Mouse (Mus musculus) forebrain, embryonic 15.5 days (tissue): ENCODE results near the gene Serpind1. TPM values are rescaled to one million over a fixed set of nuclear protein-coding genes. Genes with fewer than 3 reads are reported as not detected.

ENCODE experiments used
- ATAC-seq: fragments of 200-750 bp; cut with Nextera tagmentation; replicated peaks from 2 replicates; pipeline ENCODE4 v1.8.0; 2017; ENCODE audit warnings: mild to moderate bottlenecking, moderate TSS enrichment, moderate library complexity
- H3K27ac ChIP-seq: fragments of 300-500 bp; sonication (generic); replicated peaks from 2 replicates; pipeline ENCODE4 v1.5.1; 2015; ENCODE audit warnings: mild to moderate bottlenecking, inconsistent platforms
- H3K27me3 ChIP-seq: fragments of 300-500 bp; sonication (generic); 2 replicates; pipeline ENCODE4 v1.6.1; 2015; ENCODE audit warnings: inconsistent platforms
- H3K36me3 ChIP-seq: fragments of 300-500 bp; sonication (generic); 2 replicates; pipeline ENCODE4 v1.6.1; 2015; ENCODE audit warnings: mild to moderate bottlenecking, inconsistent platforms
- H3K4me1 ChIP-seq: fragments of 300-500 bp; sonication (generic); 2 replicates; pipeline ENCODE4 v1.6.1; 2015; ENCODE audit warnings: inconsistent platforms
- H3K4me2 ChIP-seq: fragments of 300-500 bp; sonication (generic); replicated peaks from 2 replicates; pipeline ENCODE4 v1.6.1; 2015; ENCODE audit warnings: mild to moderate bottlenecking, inconsistent platforms
- H3K4me3 ChIP-seq: fragments of 300-500 bp; sonication (generic); 2 replicates; pipeline ENCODE4 v1.5.1; 2015; ENCODE audit warnings: mild to moderate bottlenecking, inconsistent platforms
- H3K9ac ChIP-seq: fragments of 300-500 bp; sonication (generic); replicated peaks from 2 replicates; pipeline ENCODE4 v1.6.1; 2015; ENCODE audit warnings: mild to moderate bottlenecking, inconsistent platforms
- H3K9me3 ChIP-seq: fragments of 300-500 bp; sonication (generic); 2 replicates; pipeline ENCODE4 v1.6.1; 2016; ENCODE audit warnings: inconsistent platforms
- WGBS: fragments of 180-500 bp; shearing (Covaris S2); methylation state at CpG from one replicate; pipeline ENCODE4 v1.1.7; 2015; ENCODE audit warnings: mixed read lengths; 5-methylcytosine and 5-hydroxymethylcytosine counted together
- polyA plus RNA-seq: library from polyadenylated mRNA; unstranded; fragments of >200 nt; fragmentation: Nextera tagmentation; extraction: Ambion mirVana; gene quantifications from 2 replicates; pipeline ENCODE4 v1.2.1, GENCODE M21; 2015

Gene Serpind1
- polyA plus RNA-seq, 1 experiment from 2014 or later: 1.0 TPM

DNA sequence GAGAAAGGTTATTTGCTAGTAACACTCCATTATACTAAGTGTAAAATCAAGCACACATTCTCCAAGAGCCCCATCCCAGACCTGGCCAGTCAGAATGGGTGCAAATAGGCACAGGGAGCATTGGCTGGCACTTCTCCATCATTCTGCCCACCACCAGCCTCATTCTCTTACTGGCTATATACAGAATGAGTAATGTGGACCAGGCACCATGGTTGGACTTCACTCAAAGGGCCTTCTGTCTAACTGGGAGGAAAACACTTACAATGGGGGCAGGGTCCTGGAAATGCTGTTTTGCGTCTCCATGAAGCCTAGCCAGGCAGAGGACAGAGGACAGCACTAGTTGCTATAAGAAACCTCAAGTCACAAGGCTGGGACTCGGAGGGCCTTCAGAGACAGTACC, 5.1 kb upstream of the Serpind1 start:
- H3K9me3 ChIP-seq: no peaks in the 10 kb centered on the region
- H3K4me3 ChIP-seq: no peak overlapping the region
- no peaks in the 10 kb centered on the region for H3K4me1 ChIP-seq
- no peak overlapping the region for H3K4me2 ChIP-seq
- WGBS: 81% methylated on average over 2 of the region's 2 CpGs
- no peak for ATAC-seq
- no peak overlapping the region for H3K9ac ChIP-seq
- no peaks in the 10 kb centered on the region for H3K27me3 ChIP-seq
- peaks cover 43% of the 10 kb centered on the region for H3K36me3 ChIP-seq
- H3K27ac ChIP-seq: no peak overlapping the region

DNA sequence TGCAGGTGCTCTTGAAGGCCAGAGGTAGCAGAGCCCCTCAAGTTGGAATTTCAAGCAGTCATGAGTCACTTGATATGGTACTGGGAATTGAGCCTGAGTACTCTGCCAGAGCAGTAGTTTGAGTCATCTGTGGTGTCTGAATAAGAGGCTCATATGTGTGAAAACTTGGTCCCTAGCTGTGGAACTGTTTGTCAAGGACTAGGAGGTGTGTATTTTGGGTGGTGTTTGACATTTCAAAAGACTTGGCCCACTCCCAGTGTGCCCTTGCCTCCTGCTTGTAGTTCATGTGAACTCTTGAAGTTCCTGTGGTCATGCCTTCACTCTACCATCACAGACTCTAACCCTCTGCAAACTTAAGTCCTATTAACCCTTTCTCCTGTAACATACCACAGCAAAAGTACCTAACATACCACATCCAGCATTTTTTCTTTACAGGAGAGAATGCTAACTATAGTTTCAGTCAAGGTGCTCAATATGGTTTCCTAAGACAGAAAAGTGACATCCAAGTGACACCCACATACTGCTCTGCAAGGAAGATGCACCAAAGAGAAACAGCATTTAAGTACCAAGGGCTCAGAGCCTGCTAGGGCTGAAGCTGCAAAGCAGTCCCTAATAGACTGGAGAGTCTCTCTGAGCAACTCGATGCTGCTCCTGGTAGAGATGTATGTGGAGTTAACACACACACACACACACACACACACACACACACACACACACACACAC, 1.2 kb upstream of the Serpind1 start:
- WGBS: 100% methylated on average over 1 of the region's 1 CpGs
- H3K36me3 ChIP-seq: peaks cover 12% of the 10 kb centered on the region
- no peak overlapping the region for H3K4me3 ChIP-seq
- H3K4me1 ChIP-seq: no peaks in the 10 kb centered on the region
- H3K9me3 ChIP-seq: no peaks in the 10 kb centered on the region
- H3K9ac ChIP-seq: no peak overlapping the region
- H3K4me2 ChIP-seq: no peak overlapping the region
- no peak overlapping the region for H3K27ac ChIP-seq
- H3K27me3 ChIP-seq: no peaks in the 10 kb centered on the region
- ATAC-seq: no peak

DNA sequence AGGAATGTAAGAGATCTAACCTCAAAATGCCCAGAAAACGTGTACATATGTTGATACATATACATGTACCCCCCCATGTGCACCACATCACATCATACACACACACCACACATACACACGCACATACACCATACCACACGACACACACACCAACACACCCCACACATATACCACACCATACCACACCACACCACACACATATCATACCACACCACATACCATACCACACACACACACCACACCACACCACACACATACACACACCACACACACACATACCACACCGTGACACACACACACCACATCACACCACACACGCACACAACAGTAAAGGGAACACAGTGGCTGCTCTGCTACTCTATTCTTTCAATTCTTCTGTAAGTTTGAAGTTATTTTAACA, 684 bp downstream of the Serpind1 start:
- H3K4me1 ChIP-seq: no peaks in the 10 kb centered on the region
- WGBS: 94% methylated on average over 5 of the region's 5 CpGs
- H3K9ac ChIP-seq: no peak overlapping the region
- H3K27ac ChIP-seq: no peak overlapping the region
- no peak overlapping the region for H3K4me3 ChIP-seq
- no peak overlapping the region for H3K4me2 ChIP-seq
- peaks cover 15% of the 10 kb centered on the region for H3K36me3 ChIP-seq
- no peaks in the 10 kb centered on the region for H3K9me3 ChIP-seq
- no peak for ATAC-seq
- no peaks in the 10 kb centered on the region for H3K27me3 ChIP-seq

DNA sequence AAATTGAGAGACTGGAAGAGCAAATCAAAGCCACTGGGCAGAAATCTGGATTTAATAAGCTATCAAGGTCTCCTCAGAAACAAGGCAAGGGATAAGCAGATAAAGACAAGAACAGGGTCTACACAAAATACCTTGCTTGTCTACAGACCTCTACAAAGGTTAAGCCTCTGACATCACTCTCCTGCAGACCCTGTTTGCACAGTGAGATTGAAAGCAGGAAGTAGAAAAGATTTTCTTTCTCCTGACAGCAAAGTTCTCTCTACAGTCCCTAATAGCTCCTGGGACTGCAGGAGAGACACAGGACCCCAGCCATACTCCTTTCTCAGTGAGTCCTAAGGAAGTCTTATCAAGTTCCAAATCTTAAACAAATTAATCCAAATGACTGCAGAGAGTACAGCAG, 3.4 kb downstream of the Serpind1 start:
- no peak for ATAC-seq
- Histone ChIP-seq H3K27me3 (no peaks in the 10 kb centered on the region), H3K27ac (no peak overlapping the region)

DNA sequence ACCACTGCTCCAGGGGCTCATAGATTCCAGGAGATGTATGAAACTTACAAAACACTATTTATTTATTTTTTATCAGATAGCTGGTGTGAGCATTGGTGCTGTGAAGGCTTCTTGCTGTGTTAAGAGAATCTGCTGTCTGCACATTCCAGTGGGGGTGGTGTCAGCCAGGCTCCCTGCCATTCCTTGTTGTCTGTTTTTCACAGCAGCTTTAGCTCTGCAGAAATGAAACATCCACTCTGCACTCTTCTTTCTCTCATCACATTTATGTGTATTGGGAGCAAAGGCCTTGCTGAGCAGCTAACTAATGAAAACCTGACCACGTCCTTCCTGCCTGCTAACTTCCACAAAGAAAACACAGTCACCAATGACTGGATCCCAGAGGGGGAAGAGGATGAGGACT, 4.9 kb downstream of the Serpind1 start:
- no peak overlapping the region for H3K9ac ChIP-seq
- 90% methylated on average over 1 of the region's 1 CpGs for WGBS
- H3K9me3 ChIP-seq: no peaks in the 10 kb centered on the region
- H3K27ac ChIP-seq: no peak overlapping the region
- H3K36me3 ChIP-seq: peaks cover 20% of the 10 kb centered on the region
- H3K27me3 ChIP-seq: no peaks in the 10 kb centered on the region
- no peak overlapping the region for H3K4me2 ChIP-seq
- ATAC-seq: no peak
- no peaks in the 10 kb centered on the region for H3K4me1 ChIP-seq
- H3K4me3 ChIP-seq: no peak overlapping the region

More for the DNA sequence above, 3.4 kb downstream of the Serpind1 start:
- Histone ChIP-seq H3K4me1 (no peaks in the 10 kb centered on the region), H3K9ac (no peak overlapping the region), H3K36me3 (peaks cover 15% of the 10 kb centered on the region), H3K4me2 (no peak overlapping the region), H3K9me3 (no peaks in the 10 kb centered on the region), H3K4me3 (no peak overlapping the region)

DNA sequence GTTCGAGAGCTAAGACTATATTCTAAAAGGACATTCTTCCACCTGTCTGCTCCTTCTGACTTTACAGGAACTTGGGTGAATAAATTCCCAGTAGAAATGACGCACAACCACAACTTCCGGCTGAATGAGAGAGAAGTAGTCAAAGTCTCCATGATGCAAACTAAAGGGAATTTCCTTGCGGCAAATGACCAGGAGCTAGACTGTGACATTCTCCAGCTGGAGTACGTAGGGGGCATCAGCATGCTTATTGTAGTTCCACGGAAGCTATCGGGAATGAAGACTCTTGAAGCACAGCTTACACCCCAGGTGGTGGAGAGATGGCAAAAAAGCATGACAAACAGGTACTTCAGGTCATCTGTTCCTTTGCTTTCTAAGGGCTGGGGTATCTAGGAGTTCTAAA, 8.5 kb downstream of the Serpind1 start:
- Histone ChIP-seq H3K4me3 (no peak overlapping the region), H3K27ac (no peak overlapping the region), H3K27me3 (no peaks in the 10 kb centered on the region), H3K9me3 (no peaks in the 10 kb centered on the region), H3K9ac (no peak overlapping the region), H3K4me2 (no peak overlapping the region), H3K36me3 (peaks cover 35% of the 10 kb centered on the region), H3K4me1 (no peaks in the 10 kb centered on the region)
- 86% methylated on average over 7 of the region's 7 CpGs for WGBS
- ATAC-seq: no peak

DNA sequence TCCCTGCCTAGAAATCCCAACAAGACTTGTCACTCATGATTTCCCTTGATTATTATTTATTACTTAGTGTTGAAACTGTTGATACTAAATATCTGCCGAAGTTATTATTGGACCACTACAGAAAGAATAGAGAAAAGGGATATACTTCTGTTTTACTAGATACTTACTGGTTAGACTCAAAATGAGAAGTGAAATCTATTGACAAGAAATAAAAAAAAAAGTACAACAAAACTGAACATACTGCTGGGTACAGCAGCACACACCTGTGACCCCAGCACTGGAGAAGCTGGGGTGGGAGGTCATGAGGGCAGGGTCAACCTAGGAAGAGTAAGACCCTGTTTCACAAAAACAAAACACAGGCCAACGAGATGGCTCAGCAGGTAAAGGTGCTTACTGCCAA, 9.5 kb downstream of the Serpind1 start:
- H3K27ac ChIP-seq: no peak overlapping the region
- peaks cover 42% of the 10 kb centered on the region for H3K36me3 ChIP-seq
- no peak for ATAC-seq
- no peak overlapping the region for H3K4me2 ChIP-seq
- no peak overlapping the region for H3K9ac ChIP-seq
- WGBS: 90% methylated on average over 2 of the region's 2 CpGs
- H3K27me3 ChIP-seq: no peaks in the 10 kb centered on the region
- H3K9me3 ChIP-seq: no peaks in the 10 kb centered on the region
- H3K4me1 ChIP-seq: no peaks in the 10 kb centered on the region
- H3K4me3 ChIP-seq: no peak overlapping the region

DNA sequence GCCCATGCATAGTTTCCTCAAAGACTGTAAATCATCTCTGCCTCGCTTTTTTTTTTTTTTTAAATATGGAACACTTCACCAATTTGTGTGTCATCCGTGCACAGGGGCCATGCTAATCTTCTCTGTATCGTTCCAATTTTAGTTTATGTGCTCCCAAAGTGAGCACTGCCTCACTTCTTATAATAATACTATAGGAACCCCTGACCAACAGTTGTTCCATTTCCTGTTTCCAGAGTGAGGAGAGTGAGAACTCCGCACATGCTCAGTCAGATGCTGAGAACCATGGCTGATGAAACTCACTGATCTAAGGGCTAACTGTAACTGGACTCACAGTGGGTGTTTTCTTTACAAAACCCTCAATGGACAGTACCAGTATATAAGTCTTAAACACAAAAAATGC, 10.7 kb downstream of the Serpind1 start:
- H3K36me3 ChIP-seq: peaks cover 38% of the 10 kb centered on the region
- no peaks in the 10 kb centered on the region for H3K27me3 ChIP-seq
- no peak for ATAC-seq
- 94% methylated on average over 4 of the region's 4 CpGs for WGBS
- H3K9me3 ChIP-seq: no peaks in the 10 kb centered on the region
- no peak overlapping the region for H3K4me2 ChIP-seq
- no peaks in the 10 kb centered on the region for H3K4me1 ChIP-seq
- no peak overlapping the region for H3K27ac ChIP-seq
- no peak overlapping the region for H3K9ac ChIP-seq
- H3K4me3 ChIP-seq: no peak overlapping the region

DNA sequence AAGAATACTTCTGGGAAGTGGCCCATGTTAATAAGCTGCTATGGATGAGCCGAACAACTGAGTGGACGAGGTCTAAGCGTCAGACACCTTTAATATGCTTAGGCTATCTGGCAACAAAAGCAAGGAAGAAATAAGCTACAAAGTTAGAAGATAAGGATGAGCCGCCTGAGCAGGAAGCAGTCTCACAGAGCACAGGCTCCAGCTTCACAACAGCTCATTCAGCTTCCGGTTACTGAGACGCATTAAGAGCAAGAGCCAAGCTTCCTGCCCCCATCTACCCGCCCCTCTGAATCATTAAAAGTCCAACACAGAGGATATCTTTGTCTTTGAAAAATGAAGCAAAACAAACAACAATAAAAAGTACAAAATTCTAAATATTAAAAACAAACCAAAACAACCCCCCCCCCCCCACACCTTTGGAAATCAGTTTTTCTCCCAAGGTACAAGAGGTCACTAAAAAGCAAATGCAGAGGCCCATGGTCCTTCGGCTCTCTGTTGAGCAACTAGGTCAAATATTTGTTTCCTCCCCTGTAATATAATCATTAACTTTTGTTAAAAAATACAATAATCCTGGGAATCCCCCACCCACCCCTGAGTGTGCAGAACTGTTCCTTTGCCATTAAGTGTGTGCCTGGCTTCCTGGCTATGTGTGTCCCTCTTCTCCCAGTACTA, 14.1 kb downstream of the Serpind1 start:
- H3K4me3 ChIP-seq: no peak overlapping the region
- WGBS: 89% methylated on average over 8 of the region's 8 CpGs
- H3K36me3 ChIP-seq: peaks cover 51% of the 10 kb centered on the region
- H3K9ac ChIP-seq: no peak overlapping the region
- no peaks in the 10 kb centered on the region for H3K4me1 ChIP-seq
- no peaks in the 10 kb centered on the region for H3K9me3 ChIP-seq
- H3K4me2 ChIP-seq: no peak overlapping the region
- ATAC-seq: no peak
- no peak overlapping the region for H3K27ac ChIP-seq
- H3K27me3 ChIP-seq: no peaks in the 10 kb centered on the region

DNA sequence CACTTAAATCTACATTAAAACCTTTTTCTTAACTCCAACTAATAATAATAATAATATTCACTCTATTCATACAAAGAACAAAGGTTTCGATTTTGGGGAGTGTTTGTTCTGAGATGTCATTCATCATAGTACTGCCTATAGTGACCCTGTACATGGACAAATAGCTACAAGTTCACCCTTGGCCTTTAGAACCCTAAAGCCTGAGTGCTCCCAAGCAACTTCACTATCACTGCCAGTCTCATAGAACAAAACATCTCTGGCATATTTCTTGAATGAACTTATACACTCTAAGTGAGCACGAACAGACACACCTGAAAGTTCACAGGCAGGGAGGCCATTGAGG, 14.6 kb downstream of the Serpind1 start:
- no peaks in the 10 kb centered on the region for H3K27me3 ChIP-seq
- H3K4me1 ChIP-seq: no peaks in the 10 kb centered on the region
- H3K9ac ChIP-seq: no peak overlapping the region
- H3K36me3 ChIP-seq: peaks cover 52% of the 10 kb centered on the region
- no peak overlapping the region for H3K4me3 ChIP-seq
- no peak overlapping the region for H3K4me2 ChIP-seq
- H3K27ac ChIP-seq: no peak overlapping the region
- WGBS: 97% methylated on average over 2 of the region's 2 CpGs
- no peak for ATAC-seq
- H3K9me3 ChIP-seq: no peaks in the 10 kb centered on the region

DNA sequence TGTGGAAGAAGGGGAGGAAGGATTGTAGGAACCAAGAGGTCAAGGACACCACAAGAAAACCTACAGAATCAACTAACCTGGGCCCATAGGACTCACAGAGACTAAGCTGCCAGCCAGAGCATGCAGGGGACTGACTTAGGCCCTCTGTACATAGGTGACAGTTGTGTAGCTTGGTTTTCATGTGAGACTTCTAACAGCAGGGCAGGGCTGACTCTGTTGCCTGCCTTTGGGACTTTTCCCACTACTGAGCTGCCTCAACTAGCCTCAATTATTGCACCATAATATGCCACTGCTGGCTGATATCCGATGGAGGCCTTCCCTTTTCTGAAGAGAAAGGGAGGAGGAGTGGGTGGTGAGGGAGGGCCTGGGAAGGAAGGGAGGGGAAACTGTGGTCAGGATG, 15.6 kb downstream of the Serpind1 start:
- no peak overlapping the region for H3K4me2 ChIP-seq
- no peaks in the 10 kb centered on the region for H3K27me3 ChIP-seq
- no peaks in the 10 kb centered on the region for H3K9me3 ChIP-seq
- no peak overlapping the region for H3K9ac ChIP-seq
- ATAC-seq: no peak
- H3K27ac ChIP-seq: no peak overlapping the region
- H3K36me3 ChIP-seq: peaks cover 62% of the 10 kb centered on the region
- 74% methylated on average over 1 of the region's 1 CpGs for whole genome bisulfite sequencing
- no peaks in the 10 kb centered on the region for H3K4me1 ChIP-seq
- no peak overlapping the region for H3K4me3 ChIP-seq

DNA sequence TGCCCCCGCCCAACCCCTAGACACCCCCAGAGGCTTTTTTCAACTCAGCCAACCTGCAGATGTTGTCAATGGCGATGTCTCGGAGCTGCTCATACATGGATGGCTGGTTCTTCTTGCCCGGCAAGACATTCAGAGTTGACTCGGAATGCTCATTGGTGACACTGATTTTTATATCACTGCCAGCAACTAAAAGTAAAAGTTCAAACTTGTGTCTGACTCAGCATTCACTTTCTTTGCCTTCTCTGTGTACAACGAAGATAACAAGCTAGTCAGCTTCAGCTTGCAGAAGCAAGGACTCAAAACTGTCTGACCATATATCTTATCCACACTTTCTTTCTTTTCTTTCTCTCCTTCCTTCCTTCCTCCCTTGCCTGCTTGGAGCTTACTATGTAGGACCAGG, 24.9 kb downstream of the Serpind1 start:
- no peak overlapping the region for H3K4me2 ChIP-seq
- no peaks in the 10 kb centered on the region for H3K4me1 ChIP-seq
- WGBS: 93% methylated on average over 6 of the region's 6 CpGs
- H3K4me3 ChIP-seq: no peak overlapping the region
- H3K36me3 ChIP-seq: peaks cover 58% of the 10 kb centered on the region
- H3K9me3 ChIP-seq: no peaks in the 10 kb centered on the region
- no peaks in the 10 kb centered on the region for H3K27me3 ChIP-seq
- H3K27ac ChIP-seq: no peak overlapping the region
- ATAC-seq: no peak
- no peak overlapping the region for H3K9ac ChIP-seq

DNA sequence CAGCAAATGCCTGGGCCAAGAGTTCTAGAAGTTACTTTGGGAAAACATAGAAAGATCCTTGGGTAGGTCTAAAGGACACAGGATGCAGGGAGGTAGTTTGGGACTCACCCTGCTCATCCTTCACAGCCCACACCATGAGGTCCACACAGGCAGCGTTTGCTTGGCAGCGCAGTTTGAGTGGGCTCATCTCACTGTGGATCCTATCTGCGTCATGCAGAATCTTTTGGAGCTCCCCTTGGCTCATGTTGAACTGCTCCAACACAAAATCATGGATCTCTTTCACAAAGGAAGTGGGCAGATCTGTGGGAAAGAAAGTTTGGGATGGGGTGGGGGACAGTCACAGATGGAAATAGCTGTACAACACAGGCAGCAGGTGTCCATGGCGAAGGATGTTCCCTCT, 27.6 kb downstream of the Serpind1 start:
- Histone ChIP-seq H3K27ac (no peak overlapping the region), H3K4me3 (no peak overlapping the region), H3K9me3 (no peaks in the 10 kb centered on the region), H3K4me2 (no peak overlapping the region), H3K9ac (no peak overlapping the region), H3K36me3 (peaks cover 46% of the 10 kb centered on the region), H3K4me1 (no peaks in the 10 kb centered on the region), H3K27me3 (no peaks in the 10 kb centered on the region)
- WGBS: over 99% methylated on average over 4 of the region's 4 CpGs
- no peak for ATAC-seq
